In the genomic region with DNA sequence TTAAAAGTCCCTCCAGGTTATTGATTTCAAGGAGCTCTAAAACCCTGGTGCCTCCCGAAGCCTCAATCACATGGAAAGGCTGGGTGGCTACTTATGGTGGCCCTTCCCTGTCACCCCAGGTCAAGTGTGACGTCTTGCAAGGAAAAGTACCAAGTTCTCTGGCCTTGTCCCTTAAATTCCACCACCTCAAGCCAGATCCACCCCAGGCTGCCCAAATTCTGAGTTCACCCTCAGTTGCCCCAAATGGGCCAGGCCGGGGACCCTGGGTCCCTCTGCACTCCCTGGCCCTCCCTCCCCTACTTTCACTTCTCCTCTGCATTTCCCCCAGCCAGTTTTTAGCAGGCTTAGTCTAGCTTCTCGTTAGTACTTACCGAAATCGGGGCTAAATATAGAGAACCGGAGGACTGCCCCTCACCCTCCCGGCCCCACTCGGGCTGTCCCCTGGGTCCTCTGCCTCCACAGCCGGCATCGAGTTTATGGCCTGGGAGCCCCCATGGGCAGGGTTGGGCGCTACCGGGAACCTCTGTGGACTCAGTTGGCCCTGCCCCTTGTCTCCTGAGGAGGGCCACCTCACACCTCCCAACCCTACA, we compare ENCODE assay signal across 14 mouse cellular contexts. TPM values are rescaled to one million over a fixed set of nuclear protein-coding genes. Genes with fewer than 3 reads are reported as not detected.
DNase-seq lines count a peak whose midpoint lies in the region; ATAC-seq and TF ChIP-seq lines count a peak whose summit lies in the region.
"Had no signal": no experiment of that assay in that cellular context is flagged by ENCODE, and none has a peak within 500 bp of the region (broad histone marks: within the 10 kb centered on the region; RNA-seq: fewer than 3 reads in every experiment).

No protein-coding gene starts in this region.

- H3K9ac ChIP-seq in liver, embryonic 14.5 days (replicated peaks): no peak overlapping the region
- no peak overlapping the region for H3K9ac ChIP-seq in hindbrain, embryonic 14.5 days
- no peak overlapping the region for H3K9ac ChIP-seq in intestine, postnatal 0 days (ENCODE audit: low read depth, low read length)
- H3K9ac ChIP-seq: lung, embryonic 14.5 days had no signal

- no peaks in the 10 kb centered on the region for H3K36me3 ChIP-seq in liver, embryonic 14.5 days (replicated peaks; ENCODE audit: control insufficient read depth, insufficient read depth, low read depth)
- H3K36me3 ChIP-seq in hindbrain, embryonic 14.5 days (replicated peaks; ENCODE audit: control insufficient read depth, insufficient read depth): no peaks in the 10 kb centered on the region
- no peaks in the 10 kb centered on the region for H3K36me3 ChIP-seq in intestine, postnatal 0 days (ENCODE audit: control insufficient read depth, insufficient read depth)

- no peak overlapping the region for H3K4me3 ChIP-seq in liver, embryonic 14.5 days (ENCODE audit: insufficient read depth in 1 of 2, low read depth in 2 of 2, low read length in 2 of 2)
- no peak overlapping the region for H3K4me3 ChIP-seq in hindbrain, embryonic 14.5 days (replicated peaks; ENCODE audit: low read length)
- H3K4me3 ChIP-seq in intestine, postnatal 0 days (ENCODE audit: low read depth, low read length): no peak overlapping the region
- H3K4me3 ChIP-seq: erythroblast, embryonic 14.5 days had no signal

- ATAC-seq in liver, embryonic 14.5 days (ENCODE audit: insufficient read depth): no peak
- ATAC-seq in monocyte, adult 5-6 weeks (replicated peaks; ENCODE audit: insufficient number of reproducible peaks, low FRiP score, low TSS enrichment, poor library complexity, severe bottlenecking): peak; percentile 30
- no peak for ATAC-seq in hindbrain, embryonic 14.5 days (ENCODE audit: low FRiP score)
- ATAC-seq in intestine, postnatal 0 days: no peak

- peaks cover 20% of the 10 kb centered on the region for H3K27me3 ChIP-seq in liver, embryonic 14.5 days (ENCODE audit: control insufficient read depth, insufficient read depth, low read length)
- H3K27me3 ChIP-seq in hindbrain, embryonic 14.5 days (ENCODE audit: control insufficient read depth, insufficient read depth, low read length): peaks cover 9% of the 10 kb centered on the region
- H3K27me3 ChIP-seq in intestine, postnatal 0 days (replicated peaks; ENCODE audit: control insufficient read depth, insufficient read depth, low read length): peaks cover 27% of the 10 kb centered on the region

- intact Hi-C loops in gastrocnemius, postnatal 36 days (cut with DNase I): no loop called here

- H3K4me1 ChIP-seq in liver, embryonic 14.5 days (replicated peaks; ENCODE audit: control insufficient read depth in 2 of 2, insufficient read depth in 2 of 2, low read length in 1 of 2): 0 out of 4 replicates have a peak, but pooled peaks cover 0 to 2% of the 10 kb centered on the region in 2 experiments
- peaks cover 17% of the 10 kb centered on the region for H3K4me1 ChIP-seq in hindbrain, embryonic 14.5 days (replicated peaks; ENCODE audit: control insufficient read depth, insufficient read depth, low read length)
- no peaks in the 10 kb centered on the region for H3K4me1 ChIP-seq in intestine, postnatal 0 days (replicated peaks; ENCODE audit: control insufficient read depth, insufficient read depth, low read length)

- no peak for TF ChIP-seq CTCF in liver, embryonic 14.5 days (IDR thresholded peaks at IDR 0.05; ENCODE audit: low read depth)
- TF ChIP-seq CTCF in intestine, postnatal 0 days (IDR thresholded peaks at IDR 0.05; ENCODE audit: low read depth): no peak

- no peak for TF ChIP-seq EP300 in liver, embryonic 14.5 days (IDR thresholded peaks at IDR 0.05; ENCODE audit: low read depth)

- H3K27ac ChIP-seq in liver, embryonic 14.5 days: no peak overlapping the region
- H3K27ac ChIP-seq in hindbrain, embryonic 14.5 days: no peak overlapping the region
- no peak overlapping the region for H3K27ac ChIP-seq in intestine, postnatal 0 days (ENCODE audit: low read depth, low read length)
- H3K27ac ChIP-seq: stomach, postnatal 0 days had no signal

- peak; percentile 95 for DNase-seq in A20 (ENCODE audit: low read depth, low spot score)
- peak; percentile 80 to 85 for DNase-seq in B cell, adult 2 months
- DNase-seq in liver, embryonic 14.5 days (ENCODE audit: low read depth in 3 of 3, low spot score in 3 of 3): no peak
- DNase-seq in gastrocnemius, postnatal 36 days: no peak
- no peak for DNase-seq in hindbrain, embryonic 14.5 days (ENCODE audit: low spot score)
- DNase-seq: adrenal gland, postnatal 14 days; cerebellum, adult 18-20 months; embryo, embryonic 11 days; kidney, adult 18-20 months; lung, embryonic 14.5 days had no signal

- H3K9me3 ChIP-seq in liver, embryonic 14.5 days (ENCODE audit: control insufficient read depth, low read length): no peaks in the 10 kb centered on the region
- H3K9me3 ChIP-seq in hindbrain, embryonic 14.5 days (ENCODE audit: control insufficient read depth, low read length): no peaks in the 10 kb centered on the region
- no peaks in the 10 kb centered on the region for H3K9me3 ChIP-seq in intestine, postnatal 0 days (ENCODE audit: control insufficient read depth)

- 0 out of 2 replicates have a peak overlapping the region, but pooled peaks have one; percentile 6 for H3K4me2 ChIP-seq in liver, embryonic 14.5 days (ENCODE audit: low read depth)
- H3K4me2 ChIP-seq in hindbrain, embryonic 14.5 days (replicated peaks): no peak overlapping the region
- H3K4me2 ChIP-seq in intestine, postnatal 0 days (replicated peaks; ENCODE audit: low read depth): no peak overlapping the region
- H3K4me2 ChIP-seq: lung, embryonic 14.5 days had no signal

- WGBS in liver, embryonic 14.5 days (ENCODE audit: insufficient replicate concordance): 23% methylated on average over 13 of the region's 13 CpGs
- 69% methylated on average over 13 of the region's 13 CpGs for WGBS in hindbrain, embryonic 14.5 days
- WGBS in intestine, postnatal 0 days: 56% methylated on average over 13 of the region's 13 CpGs

RNA-seq across cellular contexts. Expression of a gene that starts 50.0 kb away (rescaled TPM):
- polyA plus RNA-seq in liver, embryonic 14.5 days (2012; rRNA removed): 0.73 and 0.74 TPM in 2 replicates
- 0.94 and 1.5 TPM in 2 replicates for polyA plus RNA-seq in liver, embryonic 14.5 days (2014; fragmentation: Nextera tagmentation; extraction: Ambion mirVana)
- total RNA-seq in monocyte, adult 5-6 weeks (2017): 35.8 to 70.4 TPM (median 38.0 TPM) in 3 replicates
- under 1 TPM; 0.10 to 0.72 TPM for total RNA-seq in gastrocnemius, postnatal 36 days (2021)
- polyA plus RNA-seq in hindbrain, embryonic 14.5 days (2014; fragmentation: Nextera tagmentation; extraction: Ambion mirVana): 31.8 and 32.5 TPM in 2 replicates
- 0.53 and 0.72 TPM in 2 replicates for polyA plus RNA-seq in intestine, postnatal 0 days (2015; fragmentation: Nextera tagmentation; extraction: Ambion mirVana)

RNA-seq across cellular contexts. Expression of a gene that starts 57.1 kb away (rescaled TPM):
- 6.3 and 6.9 TPM in 2 replicates for polyA plus RNA-seq in liver, embryonic 14.5 days (2012; rRNA removed)
- polyA plus RNA-seq in liver, embryonic 14.5 days (2014; fragmentation: Nextera tagmentation; extraction: Ambion mirVana): 6.6 and 7.3 TPM in 2 replicates
- 1.5 to 4.7 TPM (median 3.4 TPM) in 3 replicates for total RNA-seq in monocyte, adult 5-6 weeks (2017)
- total RNA-seq in gastrocnemius, postnatal 36 days (2021): 1 to 10 TPM; 6.0 to 8.0 TPM
- 29.3 and 29.4 TPM in 2 replicates for polyA plus RNA-seq in hindbrain, embryonic 14.5 days (2014; fragmentation: Nextera tagmentation; extraction: Ambion mirVana)
- 11.6 and 12.1 TPM in 2 replicates for polyA plus RNA-seq in intestine, postnatal 0 days (2015; fragmentation: Nextera tagmentation; extraction: Ambion mirVana)

RNA-seq across cellular contexts. Expression of a gene that starts 57.3 kb away (rescaled TPM):
- polyA plus RNA-seq in liver, embryonic 14.5 days (2012; rRNA removed): 4.9 and 6.1 TPM in 2 replicates
- 0.37 and 0.54 TPM in 2 replicates for polyA plus RNA-seq in liver, embryonic 14.5 days (2014; fragmentation: Nextera tagmentation; extraction: Ambion mirVana)
- total RNA-seq in monocyte, adult 5-6 weeks (2017): 0.48 to 2.9 TPM in 2 of 3 replicates, not detected in the other
- 1 to 10 TPM; 2.6 to 3.2 TPM for total RNA-seq in gastrocnemius, postnatal 36 days (2021)
- 21.0 and 22.5 TPM in 2 replicates for polyA plus RNA-seq in hindbrain, embryonic 14.5 days (2014; fragmentation: Nextera tagmentation; extraction: Ambion mirVana)
- 1.3 TPM in 2 replicates for polyA plus RNA-seq in intestine, postnatal 0 days (2015; fragmentation: Nextera tagmentation; extraction: Ambion mirVana)

Comparison
In these comparisons a context has a peak if more than half of its experiments do, and no peak if none do; other contexts are left out.
1. DNase-seq: peak in A20 (single experiment) and B cell, adult 2 months (2 of 2); none in liver, embryonic 14.5 days (0 of 3), gastrocnemius, postnatal 36 days (0 of 2) and hindbrain, embryonic 14.5 days (single experiment).
2. RNA of a gene that starts 50.0 kb away (polyA plus RNA-seq): 31.8 to 32.5 TPM in hindbrain, embryonic 14.5 days; 0.73 to 1.5 TPM in liver, embryonic 14.5 days and 0.53 to 0.72 TPM in intestine, postnatal 0 days; every median in the first group is over 10 times any median in the second.